32 mouse cellular contexts compared by ENCODE assay signal in the genomic region with DNA sequence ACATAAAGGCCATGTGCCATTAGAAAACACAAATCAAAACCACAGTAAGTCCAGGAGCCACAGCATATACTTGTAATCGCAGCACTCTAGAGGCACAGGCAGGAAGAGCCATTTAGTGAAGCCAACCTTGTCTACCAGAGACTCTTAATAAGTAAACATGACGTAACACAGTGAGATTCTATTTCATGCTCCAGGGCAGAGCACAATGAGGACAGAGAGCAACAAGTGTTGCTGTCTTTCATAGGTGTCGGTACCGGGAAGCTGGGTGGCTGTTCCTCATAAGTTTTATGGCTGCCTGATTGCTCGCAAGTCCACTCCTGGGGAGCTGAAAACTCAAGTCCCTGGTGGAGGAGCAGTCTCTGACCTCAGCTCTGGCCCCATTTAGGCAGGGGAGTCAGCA. TPM values are rescaled to one million over a fixed set of nuclear protein-coding genes. Genes with fewer than 3 reads are reported as not detected.
DNase-seq lines count a peak whose midpoint lies in the region; ATAC-seq lines count a peak whose summit lies in the region.
"Had no signal": no experiment of that assay in that cellular context is flagged by ENCODE, and none has a peak within 500 bp of the region (broad histone marks: within the 10 kb centered on the region; RNA-seq: fewer than 3 reads in every experiment).

No protein-coding gene starts in this region.

- H3K27ac ChIP-seq in intestine, embryonic 16.5 days (ENCODE audit: low read length), result peak overlapping the region; percentile 35
- H3K27ac ChIP-seq in intestine, embryonic 15.5 days, result no peak overlapping the region
- H3K27ac ChIP-seq: embryonic facial prominence, embryonic 13.5 days; heart, embryonic 15.5 days; hindbrain, embryonic 12.5 days; hindbrain, postnatal 0 days; kidney, embryonic 15.5 days; left cerebral cortex, adult 2 months; macrophage; midbrain, embryonic 10.5 days; neural tube, embryonic 12.5 days had no signal

- no peaks in the 10 kb centered on the region for H3K27me3 ChIP-seq in intestine, embryonic 16.5 days (replicated peaks; ENCODE audit: control insufficient read depth, insufficient read depth, low read length)
- H3K27me3 ChIP-seq in intestine, embryonic 15.5 days (replicated peaks), result no peaks in the 10 kb centered on the region
- no peaks in the 10 kb centered on the region for H3K27me3 ChIP-seq in megakaryocyte, embryonic 14.5 days (replicated peaks)
- H3K27me3 ChIP-seq: embryonic facial prominence, embryonic 13.5 days; heart, embryonic 15.5 days; hindbrain, embryonic 12.5 days; kidney, embryonic 15.5 days; neural tube, embryonic 12.5 days had no signal

- H3K4me1 ChIP-seq in intestine, embryonic 16.5 days (ENCODE audit: control insufficient read depth, insufficient read depth, low read length), result peaks cover 31% of the 10 kb centered on the region
- peaks cover 35% of the 10 kb centered on the region for H3K4me1 ChIP-seq in intestine, embryonic 15.5 days (replicated peaks)
- peaks cover 99% of the 10 kb centered on the region for H3K4me1 ChIP-seq in megakaryocyte, embryonic 14.5 days

- peaks cover 2% of the 10 kb centered on the region; the same call in 1 of the 2 replicates for H3K36me3 ChIP-seq in intestine, embryonic 16.5 days (ENCODE audit: control insufficient read depth, insufficient read depth, low read length)
- 0 out of 2 replicates have a peak, but pooled peaks cover 5% of the 10 kb centered on the region for H3K36me3 ChIP-seq in intestine, embryonic 15.5 days
- H3K36me3 ChIP-seq in megakaryocyte, embryonic 14.5 days (replicated peaks; ENCODE audit: low read length), result peaks cover 90% of the 10 kb centered on the region
- H3K36me3 ChIP-seq: heart, embryonic 15.5 days had no signal

- peak; percentile 52 for DNase-seq in gonadal fat pad, adult 2 months (ENCODE audit: low read depth)
- no peak for DNase-seq in right cerebral cortex, postnatal 14 days
- DNase-seq: adrenal gland, postnatal 25 days; cerebellum, adult 18-20 months; cerebellum, postnatal 10 days; kidney, adult 18-20 months; kidney, postnatal 25 days; lung, adult 2 months; lung, postnatal 10 days; thymus, adult 18-20 months; thymus, postnatal 25 days had no signal

- no peak overlapping the region for H3K4me2 ChIP-seq in intestine, embryonic 16.5 days (ENCODE audit: low read depth, low read length)
- no peak overlapping the region for H3K4me2 ChIP-seq in intestine, embryonic 15.5 days (replicated peaks)
- H3K4me2 ChIP-seq: embryonic facial prominence, embryonic 13.5 days; heart, embryonic 15.5 days; hindbrain, embryonic 12.5 days; kidney, embryonic 15.5 days; neural tube, embryonic 12.5 days had no signal

- H3K4me3 ChIP-seq in intestine, embryonic 16.5 days (ENCODE audit: low read length), result no peak overlapping the region
- no peak overlapping the region for H3K4me3 ChIP-seq in intestine, embryonic 15.5 days (replicated peaks)
- peak overlapping the region; percentile 62 for H3K4me3 ChIP-seq in megakaryocyte, embryonic 14.5 days (replicated peaks)
- H3K4me3 ChIP-seq: embryonic facial prominence, embryonic 13.5 days; heart, embryonic 15.5 days; hindbrain, embryonic 12.5 days; kidney, embryonic 15.5 days; left cerebral cortex, adult 2 months; midbrain, embryonic 10.5 days; neural tube, embryonic 12.5 days had no signal

- H3K9ac ChIP-seq in intestine, embryonic 16.5 days (ENCODE audit: low read depth, low read length), result no peak overlapping the region
- no peak overlapping the region for H3K9ac ChIP-seq in intestine, embryonic 15.5 days
- H3K9ac ChIP-seq: embryonic facial prominence, embryonic 13.5 days; heart, embryonic 15.5 days; hindbrain, embryonic 12.5 days; kidney, embryonic 15.5 days; neural tube, embryonic 12.5 days had no signal

- no peaks in the 10 kb centered on the region for H3K9me3 ChIP-seq in intestine, embryonic 16.5 days (ENCODE audit: control insufficient read depth, low read length)
- no peaks in the 10 kb centered on the region for H3K9me3 ChIP-seq in intestine, embryonic 15.5 days
- H3K9me3 ChIP-seq in megakaryocyte, embryonic 14.5 days, result no peaks in the 10 kb centered on the region
- H3K9me3 ChIP-seq: embryonic facial prominence, embryonic 13.5 days; heart, embryonic 15.5 days; hindbrain, embryonic 12.5 days; kidney, embryonic 15.5 days; midbrain, embryonic 10.5 days; neural tube, embryonic 12.5 days had no signal

- WGBS in intestine, embryonic 16.5 days, result 59% methylated on average over 5 of the region's 5 CpGs
- WGBS in intestine, embryonic 15.5 days, result 64% methylated on average over 5 of the region's 5 CpGs

- peak; percentile 37; the same call in 1 of the 2 replicates for ATAC-seq in intestine, embryonic 16.5 days
- no peak for ATAC-seq in intestine, embryonic 15.5 days
- ATAC-seq in megakaryocyte, adult 5-6 weeks (ENCODE audit: poor library complexity, severe bottlenecking), result no peak
- ATAC-seq in inflammation-experienced regulatory T-cells, adult 6 months, result no peak
- ATAC-seq: CD4-positive, CD25-positive, alpha-beta regulatory T cell, adult 4 months; forebrain, embryonic 16.5 days; hindbrain, postnatal 0 days; midbrain, embryonic 16.5 days had no signal

RNA-seq across cellular contexts. Expression of a gene that starts 11.2 kb away (rescaled TPM):
- polyA plus RNA-seq in intestine, embryonic 16.5 days (2015; fragmentation: Nextera tagmentation; extraction: Ambion mirVana), result 15.5 and 18.6 TPM in 2 replicates
- polyA plus RNA-seq in intestine, embryonic 15.5 days (2015; fragmentation: Nextera tagmentation; extraction: Ambion mirVana), result 18.3 and 21.8 TPM in 2 replicates
- polyA plus RNA-seq in megakaryocyte, embryonic 14.5 days (2012; ENCODE audit: insufficient read depth, low replicate concordance), result 88.1 and 108 TPM in 2 replicates
- 10.4 and 13.1 TPM in 2 replicates for total RNA-seq in megakaryocyte, adult 5-6 weeks (2015)
- 14.1 and 14.3 TPM in 2 replicates for total RNA-seq in megakaryocyte, adult 5-6 weeks (2017)
- 104 and 109 TPM in 2 replicates for polyA plus RNA-seq in gonadal fat pad, adult 2 months (2012; rRNA removed)
- 1 to 10 TPM; 2.5 to 5.3 (median 2.8) TPM for polyA plus RNA-seq in inflammation-experienced regulatory T-cells, adult 6 months (2017; shearing (Covaris generic))

RNA-seq across cellular contexts. Expression of a gene that starts 25.5 kb away (rescaled TPM):
- polyA plus RNA-seq in intestine, embryonic 16.5 days (2015; fragmentation: Nextera tagmentation; extraction: Ambion mirVana), result 0.42 and 0.64 TPM in 2 replicates
- 0.63 and 0.95 TPM in 2 replicates for polyA plus RNA-seq in intestine, embryonic 15.5 days (2015; fragmentation: Nextera tagmentation; extraction: Ambion mirVana)
- polyA plus RNA-seq in megakaryocyte, embryonic 14.5 days (2012; ENCODE audit: insufficient read depth, low replicate concordance), result 6.0 and 13.6 TPM in 2 replicates
- 4.5 and 5.4 TPM in 2 replicates for total RNA-seq in megakaryocyte, adult 5-6 weeks (2015)
- 3.2 and 4.8 TPM in 2 replicates for total RNA-seq in megakaryocyte, adult 5-6 weeks (2017)
- 2.0 and 2.7 TPM in 2 replicates for polyA plus RNA-seq in gonadal fat pad, adult 2 months (2012; rRNA removed)
- polyA plus RNA-seq in inflammation-experienced regulatory T-cells, adult 6 months (2017; shearing (Covaris generic)), result 1 to 10 TPM in 2 of 3 experiments, under 1 TPM in 1; 0.87 to 2.3 (median 2.0) TPM
- total RNA-seq: hindbrain, postnatal 0 days; layer of hippocampus, postnatal 10 days had no signal
- polyA plus RNA-seq: forebrain, embryonic 16.5 days; hindbrain, postnatal 0 days had no signal

RNA-seq across cellular contexts. Expression of a gene that starts 25.8 kb away (rescaled TPM):
- polyA plus RNA-seq in intestine, embryonic 16.5 days (2015; fragmentation: Nextera tagmentation; extraction: Ambion mirVana), result 132 and 137 TPM in 2 replicates
- polyA plus RNA-seq in intestine, embryonic 15.5 days (2015; fragmentation: Nextera tagmentation; extraction: Ambion mirVana), result 131 and 140 TPM in 2 replicates
- polyA plus RNA-seq in megakaryocyte, embryonic 14.5 days (2012; ENCODE audit: insufficient read depth, low replicate concordance), result 30.5 and 69.9 TPM in 2 replicates
- total RNA-seq in megakaryocyte, adult 5-6 weeks (2015), result 78.2 and 107 TPM in 2 replicates
- 39.9 and 49.3 TPM in 2 replicates for total RNA-seq in megakaryocyte, adult 5-6 weeks (2017)
- 70.7 and 100 TPM in 2 replicates for polyA plus RNA-seq in gonadal fat pad, adult 2 months (2012; rRNA removed)
- polyA plus RNA-seq in inflammation-experienced regulatory T-cells, adult 6 months (2017; shearing (Covaris generic)), result 100 to 1,000 TPM in 1 of 3 experiments, 10 to 100 TPM in 2; 77.6 to 107 (median 89.0) TPM

RNA-seq across cellular contexts. Expression of a gene that starts 34.0 kb away (rescaled TPM):
- 0.06 and 0.07 TPM in 2 replicates for polyA plus RNA-seq in intestine, embryonic 16.5 days (2015; fragmentation: Nextera tagmentation; extraction: Ambion mirVana)
- 0.10 and 0.11 TPM in 2 replicates for polyA plus RNA-seq in intestine, embryonic 15.5 days (2015; fragmentation: Nextera tagmentation; extraction: Ambion mirVana)
- 1.3 and 2.9 TPM in 2 replicates for polyA plus RNA-seq in megakaryocyte, embryonic 14.5 days (2012; ENCODE audit: insufficient read depth, low replicate concordance)
- total RNA-seq in megakaryocyte, adult 5-6 weeks (2015), result 0.23 TPM in 1 of 2 replicates, not detected in the other
- not detected in 2 replicates for total RNA-seq in megakaryocyte, adult 5-6 weeks (2017)
- polyA plus RNA-seq in gonadal fat pad, adult 2 months (2012; rRNA removed), result 0.35 and 0.56 TPM in 2 replicates
- polyA plus RNA-seq in inflammation-experienced regulatory T-cells, adult 6 months (2017; shearing (Covaris generic)), result not detected
- total RNA-seq: adrenal gland, postnatal 25 days; gastrocnemius, adult 8-10 months; granulocyte monocyte progenitor cell, adult 5-6 weeks; heart, postnatal 25 days had no signal
- polyA plus RNA-seq: CD4-positive, CD25-positive, alpha-beta regulatory T cell, adult 4 months; heart, embryonic 15.5 days; macrophage had no signal

RNA-seq across cellular contexts. Expression of a gene that starts 43.4 kb away (rescaled TPM):
- 147 and 159 TPM in 2 replicates for polyA plus RNA-seq in intestine, embryonic 16.5 days (2015; fragmentation: Nextera tagmentation; extraction: Ambion mirVana)
- polyA plus RNA-seq in intestine, embryonic 15.5 days (2015; fragmentation: Nextera tagmentation; extraction: Ambion mirVana), result 124 and 137 TPM in 2 replicates
- polyA plus RNA-seq in megakaryocyte, embryonic 14.5 days (2012; ENCODE audit: insufficient read depth, low replicate concordance), result 608 and 613 TPM in 2 replicates
- 27.1 and 32.1 TPM in 2 replicates for total RNA-seq in megakaryocyte, adult 5-6 weeks (2015)
- total RNA-seq in megakaryocyte, adult 5-6 weeks (2017), result 15.3 and 18.0 TPM in 2 replicates
- polyA plus RNA-seq in gonadal fat pad, adult 2 months (2012; rRNA removed), result 114 and 128 TPM in 2 replicates
- polyA plus RNA-seq in inflammation-experienced regulatory T-cells, adult 6 months (2017; shearing (Covaris generic)), result 10 to 100 TPM; 24.6 to 47.8 (median 43.3) TPM
